9 mouse cellular contexts compared by ENCODE assay signal in genomic region chr17:34263811-34264371, GRCm38 (mm10). TPM values are rescaled to one million over a fixed set of nuclear protein-coding genes. Genes with fewer than 3 reads are reported as not detected.
DNase-seq lines count a peak whose midpoint lies in the region; ATAC-seq and TF ChIP-seq lines count a peak whose summit lies in the region.
"Had no signal": no experiment of that assay in that cellular context is flagged by ENCODE, and none has a peak within 500 bp of the region (broad histone marks: within the 10 kb centered on the region; RNA-seq: fewer than 3 reads in every experiment).

No protein-coding gene starts in this region.

- no peaks in the 10 kb centered on the region for H3K79me2 ChIP-seq in macrophage (ENCODE audit: inconsistent target)

- H3K4me1 ChIP-seq in forebrain, embryonic 10.5 days = peaks cover 28% of the 10 kb centered on the region
- H3K4me1 ChIP-seq in stomach, postnatal 0 days (replicated peaks; ENCODE audit: control insufficient read depth, insufficient read depth) = peaks cover 3% of the 10 kb centered on the region; the same call in 1 of the 2 replicates

- H3K27me3 ChIP-seq in forebrain, embryonic 10.5 days (ENCODE audit: poor library complexity, severe bottlenecking) = peaks cover 40% of the 10 kb centered on the region
- H3K27me3 ChIP-seq in stomach, postnatal 0 days (ENCODE audit: control insufficient read depth, insufficient read depth, low read length) = peaks cover 3% of the 10 kb centered on the region; the same call in 1 of the 2 replicates

- ATAC-seq in stomach, postnatal 0 days (ENCODE audit: low FRiP score, low TSS enrichment) = no peak

- 3% methylated on average over 14 of the region's 14 CpGs for WGBS in forebrain, embryonic 10.5 days
- 18% methylated on average over 14 of the region's 14 CpGs for WGBS in macrophage (ENCODE audit: missing documents)
- WGBS in stomach, postnatal 0 days = 8% methylated on average over 14 of the region's 14 CpGs

- peak overlapping the region; percentile 85 for H3K4me2 ChIP-seq in stomach, postnatal 0 days (replicated peaks; ENCODE audit: low read depth)

- no peak overlapping the region for H3K27ac ChIP-seq in gastrocnemius, adult 2 months
- 0 out of 2 replicates have a peak overlapping the region, but pooled peaks have one; percentile 7 for H3K27ac ChIP-seq in forebrain, embryonic 10.5 days
- H3K27ac ChIP-seq in macrophage = no peak overlapping the region
- H3K27ac ChIP-seq in stomach, postnatal 0 days (replicated peaks) = no peak overlapping the region

- H3K4me3 ChIP-seq in gastrocnemius, adult 2 months = peak overlapping the region; percentile 73
- peak overlapping the region; percentile 70 for H3K4me3 ChIP-seq in forebrain, embryonic 10.5 days
- H3K4me3 ChIP-seq in macrophage (ENCODE audit: inconsistent target) = peak overlapping the region; percentile 45
- peak overlapping the region; percentile 53 for H3K4me3 ChIP-seq in stomach, postnatal 0 days (ENCODE audit: low read depth, low read length)

- intact Hi-C loops in gastrocnemius, adult 2 months (cut with DNase I) = no loop called here

- TF ChIP-seq CTCF in gastrocnemius, adult 2 months (IDR thresholded peaks at IDR 0.05) = no peak; the same call in 1 of the 2 replicates
- TF ChIP-seq CTCF in stomach, postnatal 0 days (IDR thresholded peaks at IDR 0.05; ENCODE audit: low read depth) = peak; percentile 39

- DNase-seq in gastrocnemius, adult 2 months = no peak
- DNase-seq in gastrocnemius, postnatal 10 days = no peak
- peak; percentile 42 for DNase-seq in forebrain, embryonic 10.5 days (ENCODE audit: extremely low spot score, low spot score)
- peak; percentile 42 for DNase-seq in kidney, postnatal 10 days
- DNase-seq in stomach, postnatal 0 days (ENCODE audit: low spot score) = no peak
- no peak for DNase-seq in layer of hippocampus, adult 9-10 months (ENCODE audit: low spot score)
- DNase-seq in right cerebral cortex, adult 2 months (ENCODE audit: low spot score in 2 of 2) = no peak

- H3K9me3 ChIP-seq in forebrain, embryonic 10.5 days = no peaks in the 10 kb centered on the region
- H3K9me3 ChIP-seq in stomach, postnatal 0 days (ENCODE audit: control insufficient read depth, low read length) = no peaks in the 10 kb centered on the region

- no peak overlapping the region for H3K9ac ChIP-seq in stomach, postnatal 0 days (ENCODE audit: low read length)

- H3K36me3 ChIP-seq in forebrain, embryonic 10.5 days (replicated peaks) = no peaks in the 10 kb centered on the region
- H3K36me3 ChIP-seq in macrophage (ENCODE audit: inconsistent target) = no peaks in the 10 kb centered on the region
- H3K36me3 ChIP-seq in stomach, postnatal 0 days (ENCODE audit: control insufficient read depth, insufficient read depth, low read length) = no peaks in the 10 kb centered on the region

- no peak for TF ChIP-seq EP300 in stomach, postnatal 0 days (optimal IDR thresholded peaks at IDR 0.05)

RNA-seq across cellular contexts. Expression of gene H2-Ab1, which starts 6.4 kb away (rescaled TPM):
- 1 to 10 TPM; 3.1 to 4.7 TPM for total RNA-seq in gastrocnemius, adult 2 months (2021)
- total RNA-seq in gastrocnemius, postnatal 10 days (2021) = 1 to 10 TPM; 3.6 to 4.1 TPM
- polyA plus RNA-seq in forebrain, embryonic 10.5 days (2016; fragmentation: Nextera tagmentation; extraction: Ambion mirVana) = 9.8 and 12.5 TPM in 2 replicates
- 100 to 1,000 TPM in 1 of 26 experiments, 10 to 100 TPM in 23, 1 to 10 TPM in 2; 5.3 to 118 (median 27.4) TPM for total RNA-seq in macrophage (2018; cell fraction: chromatin; rRNA removed)
- total RNA-seq in macrophage (2018; cell fraction: cytosol; rRNA removed) = 100 to 1,000 TPM in 16 of 26 experiments, 10 to 100 TPM in 10; 51.8 to 189 (median 114) TPM
- total RNA-seq in macrophage (2018; cell fraction: nucleus; rRNA removed) = 100 to 1,000 TPM in 23 of 26 experiments, 10 to 100 TPM in 3; 50.6 to 338 (median 193) TPM
- polyA plus RNA-seq in macrophage (2018) = 88.0 to 180 TPM (median 145 TPM) in 3 replicates
- 19.3 and 20.1 TPM in 2 replicates for polyA plus RNA-seq in stomach, postnatal 0 days (2015; fragmentation: Nextera tagmentation; extraction: Ambion mirVana)
- polyA plus RNA-seq: C2C12 had no signal

RNA-seq across cellular contexts. Expression of gene H2-Aa, which starts 23.7 kb away (rescaled TPM):
- 1 to 10 TPM; 5.3 to 6.0 TPM for total RNA-seq in gastrocnemius, adult 2 months (2021)
- total RNA-seq in gastrocnemius, postnatal 10 days (2021) = 1 to 10 TPM; 4.5 TPM
- 0.17 TPM in 1 of 2 replicates, not detected in the other for polyA plus RNA-seq in forebrain, embryonic 10.5 days (2016; fragmentation: Nextera tagmentation; extraction: Ambion mirVana)
- 10 to 100 TPM in 22 of 26 experiments, 1 to 10 TPM in 4; 4.4 to 78.3 (median 18.3) TPM for total RNA-seq in macrophage (2018; cell fraction: chromatin; rRNA removed)
- total RNA-seq in macrophage (2018; cell fraction: cytosol; rRNA removed) = 100 to 1,000 TPM in 24 of 26 experiments, 10 to 100 TPM in 2; 96.8 to 261 (median 173) TPM
- 100 to 1,000 TPM in 23 of 26 experiments, 10 to 100 TPM in 3; 44.4 to 288 (median 166) TPM for total RNA-seq in macrophage (2018; cell fraction: nucleus; rRNA removed)
- 116 to 315 TPM (median 141 TPM) in 3 replicates for polyA plus RNA-seq in macrophage (2018)
- 6.8 and 8.2 TPM in 2 replicates for polyA plus RNA-seq in stomach, postnatal 0 days (2015; fragmentation: Nextera tagmentation; extraction: Ambion mirVana)
- polyA plus RNA-seq: C2C12 had no signal

RNA-seq across cellular contexts. Expression of gene H2-Ob, which starts 25.2 kb away (rescaled TPM):
- total RNA-seq in gastrocnemius, adult 2 months (2021) = under 1 TPM in 1 of 2 experiments, not detected in 1; 0.11 TPM
- total RNA-seq in gastrocnemius, postnatal 10 days (2021) = under 1 TPM; 0.26 to 0.34 TPM
- polyA plus RNA-seq in forebrain, embryonic 10.5 days (2016; fragmentation: Nextera tagmentation; extraction: Ambion mirVana) = not detected in 2 replicates
- total RNA-seq in macrophage (2018; cell fraction: chromatin; rRNA removed) = 1 to 10 TPM in 1 of 26 experiments, under 1 TPM in 4, not detected in 21; 0.37 to 1.8 (median 0.66) TPM
- 1 to 10 TPM in 1 of 26 experiments, under 1 TPM in 23, not detected in 2; 0.07 to 1.0 (median 0.24) TPM for total RNA-seq in macrophage (2018; cell fraction: cytosol; rRNA removed)
- 1 to 10 TPM in 17 of 26 experiments, under 1 TPM in 7, not detected in 2; 0.55 to 3.7 (median 1.4) TPM for total RNA-seq in macrophage (2018; cell fraction: nucleus; rRNA removed)
- polyA plus RNA-seq in macrophage (2018) = 0.15 to 0.41 TPM (median 0.33 TPM) in 3 replicates
- 0.13 and 0.16 TPM in 2 replicates for polyA plus RNA-seq in stomach, postnatal 0 days (2015; fragmentation: Nextera tagmentation; extraction: Ambion mirVana)
- polyA plus RNA-seq: C2C12 had no signal

RNA-seq across cellular contexts. Expression of gene H2-Eb1, which starts 41.8 kb away (rescaled TPM):
- 1 to 10 TPM; 3.4 to 4.9 TPM for total RNA-seq in gastrocnemius, adult 2 months (2021)
- 1 to 10 TPM; 2.9 to 5.0 TPM for total RNA-seq in gastrocnemius, postnatal 10 days (2021)
- 0.54 and 1.0 TPM in 2 replicates for polyA plus RNA-seq in forebrain, embryonic 10.5 days (2016; fragmentation: Nextera tagmentation; extraction: Ambion mirVana)
- 10 to 100 TPM in 20 of 26 experiments, 1 to 10 TPM in 6; 3.1 to 43.8 (median 14.2) TPM for total RNA-seq in macrophage (2018; cell fraction: chromatin; rRNA removed)
- total RNA-seq in macrophage (2018; cell fraction: cytosol; rRNA removed) = 100 to 1,000 TPM in 18 of 26 experiments, 10 to 100 TPM in 8; 72.0 to 167 (median 122) TPM
- 100 to 1,000 TPM in 20 of 26 experiments, 10 to 100 TPM in 6; 59.0 to 237 (median 136) TPM for total RNA-seq in macrophage (2018; cell fraction: nucleus; rRNA removed)
- polyA plus RNA-seq in macrophage (2018) = 73.4 to 224 TPM (median 73.4 TPM) in 3 replicates
- polyA plus RNA-seq in stomach, postnatal 0 days (2015; fragmentation: Nextera tagmentation; extraction: Ambion mirVana) = 5.6 and 6.7 TPM in 2 replicates
- polyA plus RNA-seq: C2C12 had no signal

Comparison
In these comparisons a context has a peak if more than half of its experiments do, and no peak if none do; other contexts are left out.
1. DNase-seq: peak in forebrain, embryonic 10.5 days (single experiment) and kidney, postnatal 10 days (single experiment); none in gastrocnemius, adult 2 months (single experiment), gastrocnemius, postnatal 10 days (single experiment), stomach, postnatal 0 days (single experiment), layer of hippocampus, adult 9-10 months (single experiment) and right cerebral cortex, adult 2 months (0 of 2).
2. RNA of gene H2-Aa, which starts 23.7 kb away (polyA plus RNA-seq): 116 to 315 TPM in macrophage; 6.8 to 8.2 TPM in stomach, postnatal 0 days and 0.17 TPM in forebrain, embryonic 10.5 days; every median in the first group is over 10 times any median in the second.
3. Peak in every context shown above with its lines, with median percentiles within 50 percentile points of each other: H3K4me3 ChIP-seq.